Comparison of ENCODE assay signal across 8 mouse cellular contexts in genomic region chrX:20616861-20617175, GRCm38 (mm10). TPM values are rescaled to one million over a fixed set of nuclear protein-coding genes. Genes with fewer than 3 reads are reported as not detected.
DNase-seq lines count a peak whose midpoint lies in the region; ATAC-seq and TF ChIP-seq lines count a peak whose summit lies in the region.

No protein-coding gene starts in this region.

- H3K27ac ChIP-seq in heart, embryonic 14.5 days (replicated peaks in 1 of 2; ENCODE audit: control insufficient read depth in 1 of 2, insufficient read depth in 1 of 2, low read depth in 2 of 2, low read length in 2 of 2), result peak overlapping the region; percentile 89 to 99
- H3K27ac ChIP-seq in ES-E14 (ENCODE audit: insufficient read depth, low read depth, low read length, poor library complexity, severe bottlenecking), result peak overlapping the region; percentile 73; the same call in 1 of the 2 replicates
- H3K27ac ChIP-seq in limb, embryonic 12.5 days, result peak overlapping the region; percentile 88
- peak overlapping the region; percentile 92 for H3K27ac ChIP-seq in neural tube, embryonic 13.5 days (replicated peaks)

- no peaks in the 10 kb centered on the region for H3K9me3 ChIP-seq in heart, embryonic 14.5 days (ENCODE audit: control insufficient read depth, low read length)
- H3K9me3 ChIP-seq in ES-E14 (ENCODE audit: control insufficient read depth, insufficient read depth, low read depth, low read length), result no peaks in the 10 kb centered on the region
- no peaks in the 10 kb centered on the region for H3K9me3 ChIP-seq in limb, embryonic 12.5 days
- no peaks in the 10 kb centered on the region for H3K9me3 ChIP-seq in neural tube, embryonic 13.5 days

- ATAC-seq in heart, embryonic 14.5 days (ENCODE audit: insufficient number of reproducible peaks, insufficient read depth, low FRiP score, low read depth), result no peak
- ATAC-seq in erythroblast, adult 5-6 weeks (replicated peaks; ENCODE audit: low FRiP score, poor library complexity, severe bottlenecking), result peak; percentile 37
- no peak for ATAC-seq in limb, embryonic 12.5 days (ENCODE audit: insufficient number of reproducible peaks, insufficient read depth, low FRiP score, low TSS enrichment, low read depth)
- ATAC-seq in neural tube, embryonic 13.5 days (ENCODE audit: low read depth), result peak; percentile 59; the same call in 1 of the 2 replicates

- intact Hi-C loops in heart, postnatal 36 days (cut with DNase I), result no loop called here

- 18% methylated on average over 17 of the region's 17 CpGs for WGBS in heart, embryonic 14.5 days
- WGBS in limb, embryonic 12.5 days, result 21% methylated on average over 17 of the region's 17 CpGs
- WGBS in neural tube, embryonic 13.5 days, result 18% methylated on average over 17 of the region's 17 CpGs

- peak overlapping the region; percentile 66 for H3K4me2 ChIP-seq in heart, embryonic 14.5 days (ENCODE audit: low read length)
- H3K4me2 ChIP-seq in limb, embryonic 12.5 days, result peak overlapping the region; percentile 56
- peak overlapping the region; percentile 65 for H3K4me2 ChIP-seq in neural tube, embryonic 13.5 days

- DNase-seq in heart, postnatal 36 days, result no peak
- no peak for DNase-seq in ES-E14 (ENCODE audit: low read depth, low spot score)
- no peak for DNase-seq in Muller cell, postnatal 12 days (ENCODE audit: inconsistent ontology term)
- DNase-seq in retina, embryonic 14.5 days (ENCODE audit: low spot score), result no peak

- in situ Hi-C loops in ES-E14 (cut with MboI; ENCODE audit: low sequenced_read_pairs in 2 of 2, unreplicated experiment in 2 of 2), result no loop called here

- peak overlapping the region; percentile 53 to 80 for H3K4me3 ChIP-seq in heart, embryonic 14.5 days (ENCODE audit: control insufficient read depth in 1 of 2, insufficient read depth in 1 of 2, low read depth in 1 of 2, low read length in 2 of 2)
- H3K4me3 ChIP-seq in ES-E14 (ENCODE audit: insufficient read depth in 1 of 2, low read depth in 1 of 2, low read length in 2 of 2, poor library complexity in 1 of 2, severe bottlenecking in 1 of 2), result peak overlapping the region; percentile 87 to 88
- H3K4me3 ChIP-seq in limb, embryonic 12.5 days (replicated peaks), result peak overlapping the region; percentile 57
- H3K4me3 ChIP-seq in neural tube, embryonic 13.5 days, result peak overlapping the region; percentile 55

- H3K9ac ChIP-seq in heart, embryonic 14.5 days (ENCODE audit: low read length), result peak overlapping the region; percentile 79
- H3K9ac ChIP-seq in ES-E14 (ENCODE audit: insufficient read depth, low read depth, low read length, poor library complexity, severe bottlenecking), result peak overlapping the region; percentile 86
- H3K9ac ChIP-seq in limb, embryonic 12.5 days (replicated peaks), result peak overlapping the region; percentile 61
- H3K9ac ChIP-seq in neural tube, embryonic 13.5 days, result peak overlapping the region; percentile 76

- no peaks in the 10 kb centered on the region for H3K27me3 ChIP-seq in heart, embryonic 14.5 days (ENCODE audit: control insufficient read depth, insufficient read depth, low read length)
- H3K27me3 ChIP-seq in limb, embryonic 12.5 days, result no peaks in the 10 kb centered on the region
- H3K27me3 ChIP-seq in neural tube, embryonic 13.5 days, result no peaks in the 10 kb centered on the region

- H3K36me3 ChIP-seq in heart, embryonic 14.5 days (ENCODE audit: control insufficient read depth, insufficient read depth, low read length), result peaks cover 37% of the 10 kb centered on the region
- H3K36me3 ChIP-seq in ES-E14 (ENCODE audit: control insufficient read depth, insufficient read depth, low read length, poor library complexity, severe bottlenecking), result peaks cover 3% of the 10 kb centered on the region
- peaks cover 19% of the 10 kb centered on the region; the same call in 1 of the 2 replicates for H3K36me3 ChIP-seq in limb, embryonic 12.5 days
- 0 out of 2 replicates have a peak, but pooled peaks cover 26% of the 10 kb centered on the region for H3K36me3 ChIP-seq in neural tube, embryonic 13.5 days

- H3K4me1 ChIP-seq in heart, embryonic 14.5 days (ENCODE audit: control insufficient read depth in 2 of 2, insufficient read depth in 2 of 2, low read length in 2 of 2), result peaks cover 0 to 12% of the 10 kb centered on the region in 2 experiments; a peak in 1 of 4 replicates
- H3K4me1 ChIP-seq in ES-E14 (ENCODE audit: control insufficient read depth in 2 of 2, insufficient read depth in 2 of 2, low read length in 2 of 2, poor library complexity in 1 of 2), result no peaks in the 10 kb centered on the region; a peak in 1 of 4 replicates
- peaks cover 9% of the 10 kb centered on the region for H3K4me1 ChIP-seq in limb, embryonic 12.5 days (replicated peaks)
- peaks cover 31% of the 10 kb centered on the region for H3K4me1 ChIP-seq in neural tube, embryonic 13.5 days (replicated peaks)

TF ChIP-seq in ES-E14, 5 proteins besides CTCF, POLR2A, EP300 and RAD21:
- TF ChIP-seq ZC3H11A (IDR thresholded peaks at IDR 0.05; ENCODE audit: borderline replicate concordance, low read depth, low read length), result no peak
- no peak for TF ChIP-seq HCFC1 (IDR thresholded peaks at IDR 0.05; ENCODE audit: borderline replicate concordance, insufficient read depth, low read length)
- no peak for TF ChIP-seq ZNF384 (IDR thresholded peaks at IDR 0.05; ENCODE audit: low read depth, low read length)
- no peak for TF ChIP-seq MAFK (IDR thresholded peaks at IDR 0.05; ENCODE audit: insufficient read depth, low read depth, low read length)
- TF ChIP-seq CHD2 (IDR thresholded peaks at IDR 0.05; ENCODE audit: low read depth, low read length), result no peak
TF ChIP-seq in ES-E14: peak in this region for 0.

RNA-seq across cellular contexts. Expression of gene Rbm10, which starts 0.5 kb away (rescaled TPM):
- 32.9 and 33.9 TPM in 2 replicates for polyA plus RNA-seq in heart, embryonic 14.5 days (2014; fragmentation: Nextera tagmentation; extraction: Ambion mirVana)
- total RNA-seq in heart, postnatal 36 days (2021), result 10 to 100 TPM; 19.5 to 20.1 TPM
- 49.4 and 57.9 TPM in 2 replicates for total RNA-seq in ES-E14 (2012; rRNA removed)
- 14.0 and 14.2 TPM in 2 replicates for total RNA-seq in erythroblast, adult 5-6 weeks (2015; ENCODE audit: low replicate concordance)
- total RNA-seq in erythroblast, adult 5-6 weeks (2017; ENCODE audit: low replicate concordance), result 16.4 and 21.4 TPM in 2 replicates
- polyA plus RNA-seq in limb, embryonic 12.5 days (2016; fragmentation: Nextera tagmentation; extraction: Ambion mirVana), result 84.7 and 86.1 TPM in 2 replicates
- 58.0 and 61.7 TPM in 2 replicates for polyA plus RNA-seq in neural tube, embryonic 13.5 days (2015; fragmentation: Nextera tagmentation; extraction: Ambion mirVana)

RNA-seq across cellular contexts. Expression of gene Ndufb11, which starts 0.6 kb away (rescaled TPM):
- polyA plus RNA-seq in heart, embryonic 14.5 days (2014; fragmentation: Nextera tagmentation; extraction: Ambion mirVana), result 476 and 493 TPM in 2 replicates
- 100 to 1,000 TPM; 685 to 742 TPM for total RNA-seq in heart, postnatal 36 days (2021)
- total RNA-seq in ES-E14 (2012; rRNA removed), result 161 and 213 TPM in 2 replicates
- total RNA-seq in erythroblast, adult 5-6 weeks (2015; ENCODE audit: low replicate concordance), result 57.5 and 95.5 TPM in 2 replicates
- 32.8 and 46.7 TPM in 2 replicates for total RNA-seq in erythroblast, adult 5-6 weeks (2017; ENCODE audit: low replicate concordance)
- 205 and 217 TPM in 2 replicates for polyA plus RNA-seq in limb, embryonic 12.5 days (2016; fragmentation: Nextera tagmentation; extraction: Ambion mirVana)
- 238 and 249 TPM in 2 replicates for polyA plus RNA-seq in neural tube, embryonic 13.5 days (2015; fragmentation: Nextera tagmentation; extraction: Ambion mirVana)

RNA-seq across cellular contexts. Expression of gene Uba1, which starts 41.3 kb away (rescaled TPM):
- polyA plus RNA-seq in heart, embryonic 14.5 days (2014; fragmentation: Nextera tagmentation; extraction: Ambion mirVana), result 143 and 144 TPM in 2 replicates
- total RNA-seq in heart, postnatal 36 days (2021), result 100 to 1,000 TPM; 220 to 228 TPM
- total RNA-seq in ES-E14 (2012; rRNA removed), result 149 and 178 TPM in 2 replicates
- 57.1 and 70.5 TPM in 2 replicates for total RNA-seq in erythroblast, adult 5-6 weeks (2015; ENCODE audit: low replicate concordance)
- total RNA-seq in erythroblast, adult 5-6 weeks (2017; ENCODE audit: low replicate concordance), result 46.8 and 60.5 TPM in 2 replicates
- 225 and 232 TPM in 2 replicates for polyA plus RNA-seq in limb, embryonic 12.5 days (2016; fragmentation: Nextera tagmentation; extraction: Ambion mirVana)
- 390 TPM in 2 replicates for polyA plus RNA-seq in neural tube, embryonic 13.5 days (2015; fragmentation: Nextera tagmentation; extraction: Ambion mirVana)

Comparison
In these comparisons a context has a peak if more than half of its experiments do, and no peak if none do; other contexts are left out.
1. ATAC-seq: peak in erythroblast, adult 5-6 weeks (single experiment) and neural tube, embryonic 13.5 days (single experiment); none in heart, embryonic 14.5 days (single experiment) and limb, embryonic 12.5 days (single experiment).
2. Peak in every context shown above with its lines, with median percentiles within 50 percentile points of each other: H3K27ac ChIP-seq, H3K4me2 ChIP-seq, H3K4me3 ChIP-seq and H3K9ac ChIP-seq.